Mouse (Mus musculus): ENCODE results near the gene Zic3.

Gene Zic3

GRCm38 (mm10) chrX:58041865-58042264 is 19.4 kb downstream of the Zic3 start:
- no peak for DNase-seq (ENCODE audit: low spot score in 2 of 2)

GRCm38 (mm10) chrX:58042512-58042911 is 20.0 kb downstream of the Zic3 start:
- no peak for DNase-seq (ENCODE audit: low spot score in 2 of 2)

Measured in frontal cortex, postnatal 14 days (tissue).